16 mouse cellular contexts compared by ENCODE assay signal in genomic region chr16:24172653-24173052, GRCm38 (mm10).
DNase-seq lines count a peak whose midpoint lies in the region; ATAC-seq lines count a peak whose summit lies in the region.
"Had no signal": no experiment of that assay in that cellular context is flagged by ENCODE, and none has a peak within 500 bp of the region (broad histone marks: within the 10 kb centered on the region; RNA-seq: fewer than 3 reads in every experiment).

No protein-coding gene starts in this region.

- DNase-seq in 3T3-L1 (ENCODE audit: low read depth, low spot score), result peak; percentile 63
- DNase-seq in A20 (ENCODE audit: low read depth, low spot score), result peak; percentile 67
- no peak for DNase-seq in layer of hippocampus, adult 18-20 months (ENCODE audit: low spot score in 2 of 2)
- DNase-seq in testis, postnatal 10 days (ENCODE audit: low spot score), result no peak
- no peak for DNase-seq in cerebellum, postnatal 4 days (ENCODE audit: low spot score in 2 of 2)
- DNase-seq: adrenal gland, adult 8-10 months; adrenal gland, postnatal 25 days; cerebellum, adult 11-12 months; cerebellum, adult 8-10 months; cerebellum, postnatal 10 days; cerebellum, postnatal 36 days; gastrocnemius, postnatal 10 days; heart, adult 2 months; kidney, adult 11 months had no signal

- ATAC-seq in granulocyte monocyte progenitor cell, adult 5-6 weeks (replicated peaks; ENCODE audit: poor library complexity, severe bottlenecking), result peak; percentile 53; the same call in 1 of the 2 replicates
- ATAC-seq: Patski had no signal

Comparison
In these comparisons a context has a peak if more than half of its experiments do, and no peak if none do; other contexts are left out.
1. DNase-seq: peak in 3T3-L1 (single experiment) and A20 (single experiment); none in layer of hippocampus, adult 18-20 months (0 of 2), testis, postnatal 10 days (single experiment) and cerebellum, postnatal 4 days (0 of 2).